Mouse (Mus musculus): ENCODE measurements at regions not wholly inside any gene's neighbourhood (a gene's known extent, or its start where the extent isn't known, plus 50 kb on each side); places are given as distances from the start of the nearest gene placed in this dataset.

- DNase-seq (ENCODE audit: low read depth, low spot score), result no peak
These were observed 55.1 kb upstream of the Gpc6 start for GRCm38 (mm10) chr14:116869996-116870395.

Data from 3T3-L1 (cell line).